Mouse (Mus musculus): Measurements from ENCODE around the gene Fndc3b. TPM values are rescaled to one million over a fixed set of nuclear protein-coding genes. Genes with fewer than 3 reads are reported as not detected.

Fndc3b gene
- polyA plus RNA-seq, 1 experiment from 2014 or later: 14.9 TPM

DNA sequence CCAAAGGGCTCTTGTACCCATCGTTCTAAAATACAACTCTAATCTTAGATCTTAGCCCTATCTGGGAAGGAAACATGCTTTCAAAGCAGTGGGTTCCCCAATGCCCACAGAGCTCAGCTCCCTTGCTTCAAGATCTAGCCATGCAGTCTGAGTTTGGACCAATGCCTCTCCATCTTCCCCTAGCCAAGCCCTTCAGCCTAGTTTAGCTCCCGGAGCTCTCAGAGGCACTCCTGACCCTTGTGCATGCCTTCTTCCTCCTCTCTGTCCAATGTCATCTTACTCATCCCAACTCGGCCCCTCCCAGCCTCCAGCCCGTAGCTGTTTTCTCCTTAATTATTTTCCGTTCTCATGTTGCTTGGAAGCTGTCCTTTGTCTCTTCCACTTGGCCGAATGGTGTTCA lies 1.3 kb upstream of the Fndc3b start:
- DNase-seq: no peak
- no peak overlapping the region for H3K4me3 ChIP-seq (ENCODE audit: low read depth, low read length)
- H3K9ac ChIP-seq (replicated peaks): no peak overlapping the region
- H3K27me3 ChIP-seq (ENCODE audit: insufficient read depth, low read length): no peaks in the 10 kb centered on the region
- H3K27ac ChIP-seq (ENCODE audit: low read depth): peak overlapping the region; percentile 71
- peak overlapping the region; percentile 18; the same call in 1 of the 2 replicates for H3K4me2 ChIP-seq (ENCODE audit: low read depth, low read length)
- peaks cover 10% of the 10 kb centered on the region for H3K4me1 ChIP-seq (ENCODE audit: insufficient read depth)
- H3K9me3 ChIP-seq (ENCODE audit: low read length): no peaks in the 10 kb centered on the region
- H3K36me3 ChIP-seq (replicated peaks; ENCODE audit: insufficient read depth, low read length): no peaks in the 10 kb centered on the region
- ATAC-seq: no peak
- 53% methylated on average over 6 of the region's 6 CpGs for WGBS (ENCODE audit: insufficient replicate concordance)
- no peak for TF ChIP-seq CTCF (IDR thresholded peaks at IDR 0.05; ENCODE audit: low read depth)
- TF ChIP-seq EP300 (IDR thresholded peaks at IDR 0.05; ENCODE audit: low read depth): no peak

- Histone ChIP-seq H3K27ac (ENCODE audit: low read depth) (peak overlapping the region; percentile 94), H3K4me1 (ENCODE audit: insufficient read depth) (peaks cover 13% of the 10 kb centered on the region), H3K4me2 (ENCODE audit: low read depth, low read length) (peak overlapping the region; percentile 64), H3K27me3 (ENCODE audit: insufficient read depth, low read length) (no peaks in the 10 kb centered on the region), H3K9ac (replicated peaks) (peak overlapping the region; percentile 69), H3K9me3 (ENCODE audit: low read length) (no peaks in the 10 kb centered on the region), H3K4me3 (ENCODE audit: low read depth, low read length) (peak overlapping the region; percentile 86), H3K36me3 (replicated peaks; ENCODE audit: insufficient read depth, low read length) (no peaks in the 10 kb centered on the region)
- DNase-seq (peak; percentile 82), ATAC-seq (peak; percentile 80)
- WGBS (ENCODE audit: insufficient replicate concordance): 3% methylated on average over 61 of the region's 86 CpGs
- no peak; the same call in 1 of the 2 replicates for TF ChIP-seq EP300 (IDR thresholded peaks at IDR 0.05; ENCODE audit: low read depth)
- TF ChIP-seq CTCF (IDR thresholded peaks at IDR 0.05; ENCODE audit: low read depth): no peak
Observed at GRCm38 (mm10) chr3:27709906-27710647, 1.0 kb downstream of the Fndc3b start.

GRCm38 (mm10) chr3:27709096-27709905 lies 1.8 kb downstream of the Fndc3b start:
- H3K9me3 ChIP-seq (ENCODE audit: low read length): no peaks in the 10 kb centered on the region
- H3K9ac ChIP-seq (replicated peaks): peak overlapping the region; percentile 69
- no peak for DNase-seq
- H3K27me3 ChIP-seq (ENCODE audit: insufficient read depth, low read length): no peaks in the 10 kb centered on the region
- TF ChIP-seq EP300 (IDR thresholded peaks at IDR 0.05; ENCODE audit: low read depth) (no peak), CTCF (IDR thresholded peaks at IDR 0.05; ENCODE audit: low read depth) (no peak)
- peak overlapping the region; percentile 64 for H3K4me2 ChIP-seq (ENCODE audit: low read depth, low read length)
- H3K4me3 ChIP-seq (ENCODE audit: low read depth, low read length): peak overlapping the region; percentile 86
- H3K36me3 ChIP-seq (replicated peaks; ENCODE audit: insufficient read depth, low read length): 0 out of 2 replicates have a peak, but pooled peaks cover 2% of the 10 kb centered on the region
- peak overlapping the region; percentile 94 for H3K27ac ChIP-seq (ENCODE audit: low read depth)
- H3K4me1 ChIP-seq (ENCODE audit: insufficient read depth): peaks cover 21% of the 10 kb centered on the region
- WGBS (ENCODE audit: insufficient replicate concordance): 22% methylated on average over 22 of the region's 22 CpGs
- ATAC-seq: no peak

- Histone ChIP-seq H3K9me3 (ENCODE audit: low read length) (no peaks in the 10 kb centered on the region), H3K36me3 (replicated peaks; ENCODE audit: insufficient read depth, low read length) (0 out of 2 replicates have a peak, but pooled peaks cover 2% of the 10 kb centered on the region), H3K27me3 (ENCODE audit: insufficient read depth, low read length) (no peaks in the 10 kb centered on the region), H3K4me1 (ENCODE audit: insufficient read depth) (peaks cover 26% of the 10 kb centered on the region), H3K27ac (ENCODE audit: low read depth) (peak overlapping the region; percentile 94), H3K9ac (replicated peaks) (peak overlapping the region; percentile 69), H3K4me2 (ENCODE audit: low read depth, low read length) (peak overlapping the region; percentile 64), H3K4me3 (ENCODE audit: low read depth, low read length) (peak overlapping the region; percentile 86)
- DNase-seq: no peak
- 35% methylated on average over 5 of the region's 5 CpGs for WGBS (ENCODE audit: insufficient replicate concordance)
- 0 out of 2 replicates have a peak, but pooled peaks have one; percentile 17 for TF ChIP-seq EP300 (IDR thresholded peaks at IDR 0.05; ENCODE audit: low read depth)
- TF ChIP-seq CTCF (IDR thresholded peaks at IDR 0.05; ENCODE audit: low read depth): no peak
- no peak for ATAC-seq
Observed at GRCm38 (mm10) chr3:27708581-27708980, 2.5 kb downstream of the Fndc3b start.

DNA sequence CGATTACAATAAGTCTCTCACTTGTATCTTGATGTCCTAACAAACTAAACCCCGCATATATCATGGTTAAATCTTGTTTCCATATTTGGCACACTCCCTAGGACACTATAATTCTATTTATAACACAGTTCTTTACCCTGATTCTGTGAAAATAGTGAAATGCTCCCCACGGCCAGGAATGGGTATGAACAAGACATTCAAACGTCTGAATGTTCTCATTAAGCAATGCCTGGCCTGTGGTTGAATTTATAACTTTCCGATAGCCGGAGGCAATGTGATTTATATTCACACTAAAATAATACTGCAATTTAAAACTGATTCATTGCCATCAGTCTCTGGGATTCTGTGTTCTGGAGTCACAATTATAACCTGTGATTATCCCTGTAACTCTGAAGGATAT lies 5.3 kb downstream of the Fndc3b start:
- Histone ChIP-seq H3K4me1 (ENCODE audit: insufficient read depth) (peaks cover 22% of the 10 kb centered on the region), H3K9ac (replicated peaks) (no peak overlapping the region; the same call in 1 of the 2 replicates), H3K27me3 (ENCODE audit: insufficient read depth, low read length) (no peaks in the 10 kb centered on the region), H3K9me3 (ENCODE audit: low read length) (no peaks in the 10 kb centered on the region), H3K4me3 (ENCODE audit: low read depth, low read length) (no peak overlapping the region), H3K27ac (ENCODE audit: low read depth) (no peak overlapping the region), H3K4me2 (ENCODE audit: low read depth, low read length) (peak overlapping the region; percentile 54; the same call in 1 of the 2 replicates), H3K36me3 (replicated peaks; ENCODE audit: insufficient read depth, low read length) (0 out of 2 replicates have a peak, but pooled peaks cover 2% of the 10 kb centered on the region)
- WGBS (ENCODE audit: insufficient replicate concordance): 58% methylated on average over 6 of the region's 6 CpGs
- no peak for TF ChIP-seq CTCF (IDR thresholded peaks at IDR 0.05; ENCODE audit: low read depth)
- no peak for TF ChIP-seq EP300 (IDR thresholded peaks at IDR 0.05; ENCODE audit: low read depth)
- DNase-seq (no peak), ATAC-seq (no peak)

GRCm38 (mm10) chr3:27705056-27705455 lies 6.1 kb downstream of the Fndc3b start:
- H3K9ac ChIP-seq (replicated peaks): no peak overlapping the region
- DNase-seq (no peak), ATAC-seq (no peak)
- TF ChIP-seq CTCF (IDR thresholded peaks at IDR 0.05; ENCODE audit: low read depth) (no peak), EP300 (IDR thresholded peaks at IDR 0.05; ENCODE audit: low read depth) (no peak)
- 53% methylated on average over 4 of the region's 4 CpGs for WGBS (ENCODE audit: insufficient replicate concordance)
- H3K9me3 ChIP-seq (ENCODE audit: low read length): no peaks in the 10 kb centered on the region
- no peaks in the 10 kb centered on the region for H3K27me3 ChIP-seq (ENCODE audit: insufficient read depth, low read length)
- H3K4me1 ChIP-seq (ENCODE audit: insufficient read depth): peaks cover 23% of the 10 kb centered on the region
- H3K27ac ChIP-seq (ENCODE audit: low read depth): peak overlapping the region; percentile 66
- H3K36me3 ChIP-seq (replicated peaks; ENCODE audit: insufficient read depth, low read length): 0 out of 2 replicates have a peak, but pooled peaks cover 2% of the 10 kb centered on the region
- H3K4me2 ChIP-seq (ENCODE audit: low read depth, low read length): peak overlapping the region; percentile 54; the same call in 1 of the 2 replicates
- H3K4me3 ChIP-seq (ENCODE audit: low read depth, low read length): no peak overlapping the region

Measured in liver, postnatal 0 days (tissue).